In the genomic region with DNA sequence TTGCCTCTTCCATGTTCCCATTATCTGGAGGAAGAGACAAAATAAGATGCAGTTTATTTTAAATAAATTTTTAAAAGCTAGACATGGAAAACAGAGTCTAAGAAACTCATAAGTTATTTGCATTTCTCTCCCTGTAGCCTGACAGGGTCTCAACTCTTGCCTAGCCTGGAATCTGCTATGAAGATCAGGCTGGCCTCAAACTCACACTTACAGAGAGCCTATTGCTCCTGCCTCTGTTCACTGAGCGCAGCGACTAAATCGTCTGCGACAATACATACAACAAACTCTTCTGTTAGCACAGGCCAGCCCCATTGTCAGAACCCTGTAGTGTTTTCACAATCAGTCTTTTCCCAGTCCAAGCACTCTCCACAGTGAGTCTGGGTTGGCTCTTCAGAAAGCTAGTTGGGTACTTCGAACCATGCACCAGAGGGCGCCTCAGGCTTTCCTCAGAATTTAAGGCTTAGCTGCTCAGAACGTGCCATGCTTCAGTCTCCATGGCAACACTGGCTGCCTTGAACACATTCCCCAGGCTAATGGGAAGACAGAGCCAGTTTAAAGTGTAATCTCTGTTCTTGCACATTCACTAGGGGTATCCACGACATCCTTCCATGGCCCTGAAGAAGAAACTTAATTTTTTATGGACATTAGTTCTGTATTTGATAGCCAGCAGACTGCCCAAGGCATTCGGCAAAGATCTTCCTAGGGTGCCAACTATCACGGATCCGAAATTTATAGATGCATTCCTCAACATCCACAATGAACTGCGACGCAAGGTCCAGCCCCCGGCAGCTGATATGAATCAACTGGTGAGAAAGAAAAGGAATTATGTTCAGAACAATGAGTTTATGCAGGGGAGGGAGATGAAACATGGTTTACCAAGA, we compare ENCODE assay signal across 9 mouse cellular contexts. TPM values are rescaled to one million over a fixed set of nuclear protein-coding genes. Genes with fewer than 3 reads are reported as not detected.
DNase-seq lines count a peak whose midpoint lies in the region; ATAC-seq and TF ChIP-seq lines count a peak whose summit lies in the region.
"Had no signal": no experiment of that assay in that cellular context is flagged by ENCODE, and none has a peak within 500 bp of the region (broad histone marks: within the 10 kb centered on the region; RNA-seq: fewer than 3 reads in every experiment).

Gene Glipr1l1, plus strand, starts transcription at position 488 of the 881 bp plus-strand sequence.

- WGBS in thymus, adult 2 months = 68% methylated on average over 14 of the region's 14 CpGs
- WGBS in forebrain, embryonic 16.5 days = 41% methylated on average over 14 of the region's 14 CpGs
- WGBS in kidney, adult 2 months = 50% methylated on average over 14 of the region's 14 CpGs
- 36% methylated on average over 14 of the region's 14 CpGs for WGBS in midbrain, embryonic 13.5 days
- WGBS in stomach, postnatal 0 days = 50% methylated on average over 14 of the region's 14 CpGs

- peak; percentile 8 for DNase-seq in thymus, adult 2 months
- no peak for DNase-seq in thymus, postnatal 10 days (ENCODE audit: low spot score in 2 of 2)
- DNase-seq in cerebellum, adult 18-20 months = peak; percentile 35 to 37
- DNase-seq in kidney, adult 2 months = peak; percentile 66
- DNase-seq in left cerebral cortex, postnatal 36 days (ENCODE audit: low spot score in 2 of 2) = peak; percentile 74 to 77
- peak; percentile 30 for DNase-seq in stomach, postnatal 0 days (ENCODE audit: low spot score)

- no peak for TF ChIP-seq POLR2A in thymus, adult 2 months (IDR thresholded peaks at IDR 0.05; ENCODE audit: control insufficient read depth, extremely low read depth, insufficient read depth, low read length, poor library complexity)
- TF ChIP-seq POLR2A in kidney, adult 2 months (IDR thresholded peaks at IDR 0.05; ENCODE audit: low read depth, low read length) = no peak

- no peaks in the 10 kb centered on the region for H3K27me3 ChIP-seq in thymus, adult 2 months (ENCODE audit: control insufficient read depth, insufficient read depth, low read length)
- no peaks in the 10 kb centered on the region for H3K27me3 ChIP-seq in forebrain, embryonic 16.5 days (replicated peaks; ENCODE audit: control insufficient read depth, insufficient read depth, low read length)
- no peaks in the 10 kb centered on the region for H3K27me3 ChIP-seq in kidney, adult 2 months (replicated peaks; ENCODE audit: control insufficient read depth, insufficient read depth, low read length)
- H3K27me3 ChIP-seq in midbrain, embryonic 13.5 days = no peaks in the 10 kb centered on the region
- H3K27me3 ChIP-seq in stomach, postnatal 0 days (ENCODE audit: control insufficient read depth, insufficient read depth, low read length) = no peaks in the 10 kb centered on the region
- H3K27me3 ChIP-seq: embryonic facial prominence, embryonic 15.5 days had no signal

- H3K4me2 ChIP-seq in forebrain, embryonic 16.5 days (ENCODE audit: low read length) = no peak within 1 kb of the TSS
- H3K4me2 ChIP-seq in midbrain, embryonic 13.5 days (replicated peaks) = peak within 1 kb of the TSS; percentile 27
- H3K4me2 ChIP-seq in stomach, postnatal 0 days (replicated peaks; ENCODE audit: low read depth) = no peak within 1 kb of the TSS
- H3K4me2 ChIP-seq: embryonic facial prominence, embryonic 15.5 days had no signal

- H3K4me3 ChIP-seq in thymus, adult 2 months (ENCODE audit: control insufficient read depth, insufficient read depth, low read length) = no peak within 1 kb of the TSS
- H3K4me3 ChIP-seq in forebrain, embryonic 16.5 days (replicated peaks; ENCODE audit: low read length) = no peak within 1 kb of the TSS
- no peak within 1 kb of the TSS for H3K4me3 ChIP-seq in kidney, adult 2 months (ENCODE audit: insufficient read depth, low read depth, low read length)
- no peak within 1 kb of the TSS for H3K4me3 ChIP-seq in midbrain, embryonic 13.5 days (replicated peaks)
- no peak within 1 kb of the TSS for H3K4me3 ChIP-seq in stomach, postnatal 0 days (ENCODE audit: low read depth, low read length)
- H3K4me3 ChIP-seq: embryonic facial prominence, embryonic 15.5 days had no signal

- no peak within 1 kb of the TSS for H3K9ac ChIP-seq in forebrain, embryonic 16.5 days (replicated peaks; ENCODE audit: low read depth, low read length)
- H3K9ac ChIP-seq in midbrain, embryonic 13.5 days (replicated peaks) = no peak within 1 kb of the TSS
- H3K9ac ChIP-seq in stomach, postnatal 0 days (ENCODE audit: low read length) = no peak within 1 kb of the TSS
- H3K9ac ChIP-seq: embryonic facial prominence, embryonic 15.5 days had no signal

- TF ChIP-seq EP300 in stomach, postnatal 0 days (optimal IDR thresholded peaks at IDR 0.05) = no peak

- peak; percentile 100 for ATAC-seq in forebrain, embryonic 16.5 days
- ATAC-seq in midbrain, embryonic 13.5 days = peak; percentile 100
- ATAC-seq in stomach, postnatal 0 days (ENCODE audit: low FRiP score, low TSS enrichment) = no peak

- no peaks in the 10 kb centered on the region for H3K36me3 ChIP-seq in thymus, adult 2 months (ENCODE audit: control insufficient read depth, insufficient read depth, low read length)
- no peaks in the 10 kb centered on the region for H3K36me3 ChIP-seq in forebrain, embryonic 16.5 days (ENCODE audit: control insufficient read depth, insufficient read depth)
- no peaks in the 10 kb centered on the region for H3K36me3 ChIP-seq in kidney, adult 2 months (ENCODE audit: control insufficient read depth, insufficient read depth, low read length)
- no peaks in the 10 kb centered on the region for H3K36me3 ChIP-seq in midbrain, embryonic 13.5 days
- H3K36me3 ChIP-seq in stomach, postnatal 0 days (ENCODE audit: control insufficient read depth, insufficient read depth, low read length) = no peaks in the 10 kb centered on the region
- H3K36me3 ChIP-seq: embryonic facial prominence, embryonic 15.5 days had no signal

- intact Hi-C loops in left cerebral cortex, postnatal 36 days (cut with DNase I) = loop anchor here (5.0 kb wide), 2 partner anchors 102 to 742 kb away; partner anchors contain the start of genes Caps2 and Glipr1l3

- H3K9me3 ChIP-seq in forebrain, embryonic 16.5 days (ENCODE audit: control insufficient read depth, low read length) = no peaks in the 10 kb centered on the region
- no peaks in the 10 kb centered on the region for H3K9me3 ChIP-seq in midbrain, embryonic 13.5 days
- H3K9me3 ChIP-seq in stomach, postnatal 0 days (ENCODE audit: control insufficient read depth, low read length) = no peaks in the 10 kb centered on the region
- H3K9me3 ChIP-seq: embryonic facial prominence, embryonic 15.5 days had no signal

- no peak for TF ChIP-seq CTCF in thymus, adult 2 months (IDR thresholded peaks at IDR 0.05; ENCODE audit: borderline replicate concordance, control insufficient read depth, extremely low read depth, insufficient read depth, low read length, poor library complexity)
- TF ChIP-seq CTCF in kidney, adult 2 months (conservative IDR thresholded peaks at IDR 0.05; ENCODE audit: insufficient read depth, insufficient read length, low read depth, low read length) = peak; percentile 59
- peak; percentile 68 for TF ChIP-seq CTCF in stomach, postnatal 0 days (IDR thresholded peaks at IDR 0.05; ENCODE audit: low read depth)

- no peak within 1 kb of the TSS for H3K27ac ChIP-seq in thymus, adult 2 months (ENCODE audit: control insufficient read depth, insufficient read depth, low read length)
- H3K27ac ChIP-seq in forebrain, embryonic 16.5 days (ENCODE audit: low read length) = no peak within 1 kb of the TSS
- no peak within 1 kb of the TSS for H3K27ac ChIP-seq in kidney, adult 2 months (ENCODE audit: insufficient read depth, low read depth, low read length)
- no peak within 1 kb of the TSS for H3K27ac ChIP-seq in midbrain, embryonic 13.5 days
- no peak within 1 kb of the TSS for H3K27ac ChIP-seq in stomach, postnatal 0 days (replicated peaks)
- H3K27ac ChIP-seq: embryonic facial prominence, embryonic 15.5 days had no signal

- H3K4me1 ChIP-seq in thymus, adult 2 months (replicated peaks; ENCODE audit: control insufficient read depth, insufficient read depth, low read length) = no peaks in the 10 kb centered on the region
- peaks cover 3% of the 10 kb centered on the region; the same call in 1 of the 2 replicates for H3K4me1 ChIP-seq in forebrain, embryonic 16.5 days (replicated peaks; ENCODE audit: control insufficient read depth, insufficient read depth, low read length)
- no peaks in the 10 kb centered on the region for H3K4me1 ChIP-seq in kidney, adult 2 months (ENCODE audit: control insufficient read depth, insufficient read depth, low read length)
- peaks cover 3% of the 10 kb centered on the region; the same call in 1 of the 2 replicates for H3K4me1 ChIP-seq in midbrain, embryonic 13.5 days (replicated peaks)
- H3K4me1 ChIP-seq in stomach, postnatal 0 days (replicated peaks; ENCODE audit: control insufficient read depth, insufficient read depth) = no peaks in the 10 kb centered on the region
- H3K4me1 ChIP-seq: embryonic facial prominence, embryonic 15.5 days had no signal

RNA-seq across cellular contexts. Expression of gene Glipr1l1, which starts in this region (rescaled TPM):
- not detected in 2 replicates for polyA plus RNA-seq in thymus, adult 2 months (2012; rRNA removed)
- not detected in 2 replicates for polyA plus RNA-seq in forebrain, embryonic 16.5 days (2015; fragmentation: Nextera tagmentation; extraction: Ambion mirVana)
- polyA plus RNA-seq in kidney, adult 2 months (2012; rRNA removed) = not detected in 2 replicates
- not detected for total RNA-seq in left cerebral cortex, postnatal 36 days (2021)
- not detected in 2 replicates for polyA plus RNA-seq in midbrain, embryonic 13.5 days (2015; fragmentation: Nextera tagmentation; extraction: Ambion mirVana)
- not detected in 2 replicates for polyA plus RNA-seq in stomach, postnatal 0 days (2015; fragmentation: Nextera tagmentation; extraction: Ambion mirVana)
- polyA plus RNA-seq: embryonic facial prominence, embryonic 15.5 days had no signal

Comparison
In these comparisons a context has a peak if more than half of its experiments do, and no peak if none do; other contexts are left out.
1. Peak in DNase-seq in thymus, adult 2 months; RNA of the gene not detected or under 1 TPM.
2. Peak in ATAC-seq in forebrain, embryonic 16.5 days; RNA of the gene not detected or under 1 TPM.
3. Peak in DNase-seq in kidney, adult 2 months; RNA of the gene not detected or under 1 TPM.
4. Peak in DNase-seq in left cerebral cortex, postnatal 36 days; RNA of the gene not detected or under 1 TPM.
5. Peak in ATAC-seq and H3K4me2 ChIP-seq in midbrain, embryonic 13.5 days; RNA of the gene not detected or under 1 TPM.
6. Peak in DNase-seq in stomach, postnatal 0 days; RNA of the gene not detected or under 1 TPM.
7. DNase-seq: peak in cerebellum, adult 18-20 months (2 of 2); none in thymus, postnatal 10 days (0 of 2).